Mouse (Mus musculus) hindbrain, postnatal 0 days (tissue): ENCODE measurements around the gene Rassf3. TPM values are rescaled to one million over a fixed set of nuclear protein-coding genes. Genes with fewer than 3 reads are reported as not detected.

Experiments
- ATAC-seq: fragments of 200-750 bp; cut with Nextera tagmentation; 2 replicates; pipeline ENCODE4 v1.8.0; 2017; ENCODE audit warnings: mild to moderate bottlenecking, moderate TSS enrichment, moderate library complexity
- DNase-seq: peaks from one replicate; pipeline ENCODE4 v3.0.0-alpha.2; 2015; ENCODE audit warnings: low spot score
- H3K27ac ChIP-seq: fragments of 300-500 bp; sonication (generic); 2 replicates; pipeline ENCODE4 v1.5.1; 2014; ENCODE audit warnings: mild to moderate bottlenecking
- H3K27me3 ChIP-seq: fragments of 300-500 bp; sonication (generic); 2 replicates; pipeline ENCODE4 v1.6.1; 2014; ENCODE audit warnings: low read length, mixed read lengths; ENCODE audit not compliant: insufficient read depth
- H3K36me3 ChIP-seq: fragments of 300-500 bp; sonication (generic); 2 replicates; pipeline ENCODE4 v1.6.1; 2014; ENCODE audit warnings: low read length, mixed read lengths; ENCODE audit not compliant: insufficient read depth
- H3K4me1 ChIP-seq: fragments of 300-500 bp; sonication (generic); 2 replicates; pipeline ENCODE4 v1.6.1; 2014; ENCODE audit warnings: antibody characterized with exemption, low read length, mixed read lengths; ENCODE audit not compliant: insufficient read depth
- H3K4me2 ChIP-seq: fragments of 300-500 bp; sonication (generic); 2 replicates; pipeline ENCODE4 v1.6.1; 2014; ENCODE audit warnings: low read depth, mild to moderate bottlenecking, low read length, moderate library complexity, mixed read lengths
- H3K4me3 ChIP-seq: fragments of 300-500 bp; sonication (generic); 2 replicates; pipeline ENCODE4 v1.5.1; 2014; ENCODE audit warnings: low read length
- H3K9ac ChIP-seq: fragments of 300-500 bp; sonication (generic); replicated peaks from 2 replicates; pipeline ENCODE4 v1.6.1; 2014; ENCODE audit warnings: mild to moderate bottlenecking, low read length, moderate library complexity, mixed read lengths
- H3K9me3 ChIP-seq: fragments of 300-500 bp; sonication (generic); 2 replicates; pipeline ENCODE4 v1.6.1; 2016; ENCODE audit warnings: low read length, mixed read lengths
- CTCF ChIP-seq: IDR thresholded peaks from 2 replicates; pipeline ENCODE4 v1.5.1; 2016; ENCODE audit warnings: antibody characterized with exemption, control low read depth, low read depth
- WGBS: fragments of 180-500 bp; shearing (Covaris S2); extraction: QIAGEN DNeasy Blood & Tissue Kit; methylation state at CpG from one replicate; pipeline ENCODE4 v1.1.7; 2014; 5-methylcytosine and 5-hydroxymethylcytosine counted together
- polyA plus RNA-seq: library from polyadenylated mRNA; unstranded; fragments of >200 nt; fragmentation: Nextera tagmentation; extraction: Ambion mirVana; gene quantifications from 2 replicates; pipeline ENCODE4 v1.2.1, GENCODE M21; 2015
- total RNA-seq: library from RNA; depleted of rRNA; stranded (reverse); fragments of >200 nt; gene quantifications from 2 replicates; pipeline ENCODE4 v1.2.3, GENCODE M21; 2014; rRNA removed

Rassf3 gene
- total RNA-seq (7.4 and 11.1 TPM in 2 replicates), polyA plus RNA-seq (5.7 and 6.0 TPM in 2 replicates)

- Histone ChIP-seq H3K9ac (peak within 1 kb of the TSS; percentile 68), H3K9me3 (no peaks in the 10 kb centered on the region), H3K27ac (peak within 1 kb of the TSS; percentile 78), H3K36me3 (no peaks in the 10 kb centered on the region), H3K27me3 (no peaks in the 10 kb centered on the region), H3K4me3 (peak within 1 kb of the TSS; percentile 76), H3K4me2 (peak within 1 kb of the TSS; percentile 91), H3K4me1 (peaks cover 3% of the 10 kb centered on the region)
- TF ChIP-seq CTCF: peak; percentile 7; the same call in 1 of the 2 replicates
- WGBS: 1% methylated on average over 53 of the region's 62 CpGs
- DNase-seq: peak; percentile 92
- peak; percentile 94 for ATAC-seq
Measured at GRCm38 (mm10) chr10:121476190-121476967, at the start of gene Rassf3. Rassf3 (minus strand) TSS chr10:121476347.

- H3K36me3 ChIP-seq: no peaks in the 10 kb centered on the region
- no peaks in the 10 kb centered on the region for H3K4me1 ChIP-seq
- H3K27me3 ChIP-seq: no peaks in the 10 kb centered on the region
- WGBS: 21% methylated on average over 12 of the region's 12 CpGs
- DNase-seq: peak; percentile 36
- no peak overlapping the region for H3K27ac ChIP-seq
- H3K4me3 ChIP-seq: no peak overlapping the region
- peak; percentile 29; the same call in 1 of the 2 replicates for ATAC-seq
- no peak overlapping the region for H3K4me2 ChIP-seq
- TF ChIP-seq CTCF: no peak
- H3K9ac ChIP-seq: no peak overlapping the region
- no peaks in the 10 kb centered on the region for H3K9me3 ChIP-seq
Measured at GRCm38 (mm10) chr10:121520923-121521585, 44.9 kb upstream of the Rassf3 start.

GRCm38 (mm10) chr10:121519710-121520109 lies 43.6 kb upstream of the Rassf3 start:
- ATAC-seq (no peak), DNase-seq (no peak)
- Histone ChIP-seq H3K27me3 (no peaks in the 10 kb centered on the region), H3K36me3 (no peaks in the 10 kb centered on the region), H3K4me3 (no peak overlapping the region), H3K27ac (no peak overlapping the region), H3K9me3 (no peaks in the 10 kb centered on the region), H3K4me2 (no peak overlapping the region), H3K4me1 (no peaks in the 10 kb centered on the region), H3K9ac (no peak overlapping the region)
- 64% methylated on average over 2 of the region's 2 CpGs for WGBS
- TF ChIP-seq CTCF: no peak

- DNase-seq (peak; percentile 90), ATAC-seq (peak; percentile 43; the same call in 1 of the 2 replicates)
- Histone ChIP-seq H3K4me3 (no peak overlapping the region), H3K36me3 (no peaks in the 10 kb centered on the region), H3K9me3 (no peaks in the 10 kb centered on the region), H3K4me1 (no peaks in the 10 kb centered on the region), H3K4me2 (no peak overlapping the region), H3K9ac (no peak overlapping the region), H3K27ac (no peak overlapping the region), H3K27me3 (no peaks in the 10 kb centered on the region)
- TF ChIP-seq CTCF: peak; percentile 89
- 29% methylated on average over 18 of the region's 18 CpGs for WGBS
Measured at GRCm38 (mm10) chr10:121516008-121516600, 40.0 kb upstream of the Rassf3 start.

- Histone ChIP-seq H3K9me3 (no peaks in the 10 kb centered on the region), H3K9ac (no peak overlapping the region), H3K27me3 (no peaks in the 10 kb centered on the region), H3K27ac (no peak overlapping the region), H3K4me1 (peaks cover 17% of the 10 kb centered on the region; the same call in 1 of the 2 replicates), H3K4me3 (no peak overlapping the region), H3K4me2 (0 out of 2 replicates have a peak overlapping the region, but pooled peaks have one; percentile 3), H3K36me3 (no peaks in the 10 kb centered on the region)
- 33% methylated on average over 24 of the region's 24 CpGs for WGBS
- ATAC-seq (peak; percentile 54; the same call in 1 of the 2 replicates), DNase-seq (peak; percentile 68)
- no peak for TF ChIP-seq CTCF
Measured at GRCm38 (mm10) chr10:121509751-121510643, 33.9 kb upstream of the Rassf3 start.
